Mouse (Mus musculus): ENCODE data around the gene Tbc1d22a.

DNA sequence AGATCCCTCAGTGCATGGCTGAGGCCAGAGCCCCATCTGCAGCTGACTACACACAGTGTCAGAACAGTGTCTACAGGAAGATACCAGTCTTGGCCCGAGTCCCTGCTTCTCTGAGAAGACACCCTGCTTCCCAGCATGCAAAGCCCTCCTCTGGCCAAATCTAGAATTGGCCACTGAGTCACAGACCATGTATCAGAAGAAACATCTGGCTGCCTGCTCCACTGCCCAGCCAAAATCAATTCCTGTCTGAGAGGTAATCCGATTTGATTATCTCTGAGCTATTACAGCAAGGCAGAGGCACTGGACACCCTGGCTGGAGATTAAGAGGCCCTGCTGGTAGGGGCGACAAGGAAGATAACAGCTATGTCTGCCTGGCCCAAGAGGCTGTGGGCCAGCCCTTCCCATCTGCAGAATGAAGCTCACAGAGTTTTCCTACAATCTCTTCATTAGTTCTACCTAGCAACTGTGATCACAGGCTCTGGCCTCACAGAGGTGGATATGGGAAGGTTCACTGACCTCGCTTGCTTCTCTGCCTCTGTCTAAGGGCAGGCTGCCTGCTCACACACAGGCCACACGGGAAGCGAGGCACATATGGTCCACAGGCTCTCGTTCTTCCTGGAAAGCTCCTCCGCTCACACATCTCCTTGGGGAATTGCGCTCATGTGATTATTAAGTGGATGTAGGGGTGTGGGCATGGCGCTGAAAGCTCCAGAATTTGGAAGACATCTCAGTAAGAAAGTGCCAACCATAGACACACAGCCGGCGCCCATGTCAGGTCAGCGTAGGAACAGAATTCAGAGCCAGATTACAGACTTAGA lies 264.6 kb downstream of the Tbc1d22a start:
- TF ChIP-seq CTCF (IDR thresholded peaks at IDR 0.05; ENCODE audit: insufficient read depth, low read depth, low read length) = no peak
- TF ChIP-seq POLR2A (IDR thresholded peaks at IDR 0.05; ENCODE audit: insufficient read depth, low read depth, low read length) = no peak

Data from olfactory bulb, adult 2 months (tissue).